Mouse (Mus musculus) heart, postnatal 0 days (tissue): ENCODE results near the gene Nat10. TPM values are rescaled to one million over a fixed set of nuclear protein-coding genes. Genes with fewer than 3 reads are reported as not detected.

Experiments used
- ATAC-seq: fragments of 200-750 bp; cut with Nextera tagmentation; 2 replicates; pipeline ENCODE4 v1.8.0; 2017; ENCODE audit warnings: low read depth, moderate number of reproducible peaks, moderate library complexity; ENCODE audit not compliant: insufficient read depth
- DNase-seq: peaks from one replicate; pipeline ENCODE4 v3.0.0-alpha.2; 2016; ENCODE audit warnings: low spot score
- H3K27ac ChIP-seq: fragments of 300-500 bp; sonication (generic); 2 replicates; pipeline ENCODE4 v1.5.1; 2014; ENCODE audit warnings: low read depth, mild to moderate bottlenecking
- H3K27me3 ChIP-seq: fragments of 300-500 bp; sonication (generic); 2 replicates; pipeline ENCODE4 v1.6.1; 2014; ENCODE audit warnings: low read length, mixed read lengths; ENCODE audit not compliant: control insufficient read depth, insufficient read depth
- H3K36me3 ChIP-seq: fragments of 300-500 bp; sonication (generic); replicated peaks from 2 replicates; pipeline ENCODE4 v1.6.1; 2014; ENCODE audit warnings: low read length, mixed read lengths; ENCODE audit not compliant: control insufficient read depth, insufficient read depth
- H3K4me1 ChIP-seq: fragments of 300-500 bp; sonication (generic); 2 replicates; pipeline ENCODE4 v1.6.1; 2014; ENCODE audit warnings: antibody characterized with exemption; ENCODE audit not compliant: control insufficient read depth, insufficient read depth
- H3K4me2 ChIP-seq: fragments of 300-500 bp; sonication (generic); 2 replicates; pipeline ENCODE4 v1.6.1; 2014; ENCODE audit warnings: low read depth, mild to moderate bottlenecking, low read length, moderate library complexity
- H3K4me3 ChIP-seq: fragments of 300-500 bp; sonication (generic); 2 replicates; pipeline ENCODE4 v1.5.1; 2014; ENCODE audit warnings: low read depth, low read length
- H3K9ac ChIP-seq: fragments of 300-500 bp; sonication (generic); replicated peaks from 2 replicates; pipeline ENCODE4 v1.6.1; 2014; ENCODE audit warnings: low read depth, low read length, mixed read lengths
- H3K9me3 ChIP-seq: fragments of 300-500 bp; sonication (generic); replicated peaks from 2 replicates; pipeline ENCODE4 v1.6.1; 2016; ENCODE audit warnings: low read length; ENCODE audit not compliant: control insufficient read depth
- CTCF ChIP-seq: IDR thresholded peaks from 2 replicates; pipeline ENCODE4 v1.5.1; 2016; ENCODE audit warnings: antibody characterized with exemption, control low read depth, low read depth
- EP300 ChIP-seq: IDR thresholded peaks from 2 replicates; pipeline ENCODE4 v1.6.1; 2016; ENCODE audit warnings: antibody characterized with exemption, low read depth
- WGBS: fragments of 180-500 bp; shearing (Covaris S2); extraction: QIAGEN DNeasy Blood & Tissue Kit; methylation state at CpG from one replicate; pipeline ENCODE4 v1.1.7; 2014; 5-methylcytosine and 5-hydroxymethylcytosine counted together
- polyA plus RNA-seq: library from polyadenylated mRNA; unstranded; fragments of >200 nt; fragmentation: Nextera tagmentation; extraction: Ambion mirVana; gene quantifications from 2 replicates; pipeline ENCODE4 v1.2.1, GENCODE M21; 2015
- total RNA-seq: library from RNA; depleted of rRNA; stranded (reverse); fragments of >200 nt; gene quantifications from 2 replicates; pipeline ENCODE4 v1.2.3, GENCODE M21; 2014; ENCODE audit warnings: low replicate concordance

Nat10 gene
- total and polyA plus RNA-seq, 2 experiments from 2014 or later: 7.8 to 25.6 TPM

GRCm38 (mm10) chr2:103785735-103786134 lies 24.7 kb upstream of the Nat10 start:
- Histone ChIP-seq H3K27ac (no peak overlapping the region), H3K9ac (no peak overlapping the region), H3K4me3 (no peak overlapping the region), H3K4me1 (no peaks in the 10 kb centered on the region), H3K9me3 (no peaks in the 10 kb centered on the region), H3K36me3 (peaks cover 27% of the 10 kb centered on the region), H3K4me2 (no peak overlapping the region), H3K27me3 (no peaks in the 10 kb centered on the region)
- no peak for ATAC-seq
- no peak for TF ChIP-seq CTCF
- no peak for TF ChIP-seq EP300
- no peak for DNase-seq
- WGBS: 96% methylated on average over 1 of the region's 1 CpGs

- Histone ChIP-seq H3K27ac (no peak overlapping the region), H3K27me3 (no peaks in the 10 kb centered on the region), H3K36me3 (peaks cover 34% of the 10 kb centered on the region), H3K4me1 (no peaks in the 10 kb centered on the region), H3K9ac (no peak overlapping the region), H3K9me3 (no peaks in the 10 kb centered on the region), H3K4me2 (no peak overlapping the region), H3K4me3 (no peak overlapping the region)
- 85% methylated on average over 4 of the region's 4 CpGs for WGBS
- peak; percentile 44 for TF ChIP-seq CTCF
- TF ChIP-seq EP300: no peak
- ATAC-seq (no peak), DNase-seq (no peak)
Observed at GRCm38 (mm10) chr2:103784621-103785020, 23.6 kb upstream of the Nat10 start.

DNA sequence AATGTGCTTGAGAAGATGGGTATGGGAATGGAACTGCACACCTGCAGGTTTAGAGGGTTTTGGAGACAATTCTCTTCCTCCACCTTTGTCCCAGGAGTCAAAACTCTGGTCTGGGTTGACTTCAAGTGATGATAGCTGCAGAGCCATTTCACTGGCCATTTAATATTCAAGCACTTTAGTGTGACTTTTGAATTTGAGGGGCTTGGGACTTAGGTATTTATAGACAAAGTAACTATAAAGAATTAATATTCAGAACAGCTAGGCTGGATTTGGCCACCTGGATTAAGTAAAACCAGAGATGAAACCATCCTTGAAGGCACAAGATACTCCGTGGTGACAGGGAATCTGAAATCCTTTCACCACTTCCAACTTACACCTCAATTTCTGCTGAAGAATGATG lies 1.4 kb upstream of the Nat10 start:
- Histone ChIP-seq H3K36me3 (peaks cover 20% of the 10 kb centered on the region), H3K4me3 (no peak overlapping the region), H3K4me2 (no peak overlapping the region), H3K9me3 (no peaks in the 10 kb centered on the region), H3K4me1 (peaks cover 3% of the 10 kb centered on the region; the same call in 1 of the 2 replicates), H3K9ac (no peak overlapping the region), H3K27me3 (no peaks in the 10 kb centered on the region), H3K27ac (no peak overlapping the region)
- WGBS: 60% methylated on average over 1 of the region's 1 CpGs
- TF ChIP-seq EP300: no peak
- TF ChIP-seq CTCF: no peak
- no peak for DNase-seq
- ATAC-seq: no peak

- H3K4me3 ChIP-seq: peak overlapping the region; percentile 71; the same call in 1 of the 2 replicates
Observed at GRCm38 (mm10) chr2:103761993-103762392, 923 bp upstream of the Nat10 start.

GRCm38 (mm10) chr2:103760421-103760820 lies 649 bp downstream of the Nat10 start:
- H3K4me2 ChIP-seq: peak overlapping the region; percentile 91
- peaks cover 9% of the 10 kb centered on the region; the same call in 1 of the 2 replicates for H3K36me3 ChIP-seq
- H3K27me3 ChIP-seq: no peaks in the 10 kb centered on the region
- H3K4me1 ChIP-seq: peaks cover 3% of the 10 kb centered on the region; the same call in 1 of the 2 replicates
- no peaks in the 10 kb centered on the region for H3K9me3 ChIP-seq
- TF ChIP-seq EP300 (no peak; the same call in 1 of the 2 replicates), CTCF (no peak)
- H3K4me3 ChIP-seq: peak overlapping the region; percentile 71
- DNase-seq: no peak
- peak overlapping the region; percentile 68 for H3K9ac ChIP-seq
- H3K27ac ChIP-seq: peak overlapping the region; percentile 83
- under 1% methylated on average over 12 of the region's 12 CpGs for WGBS
- ATAC-seq: no peak

More at GRCm38 (mm10) chr2:103761993-103762392, 923 bp upstream of the Nat10 start:
- no peak for ATAC-seq
- peak overlapping the region; percentile 91 for H3K4me2 ChIP-seq
- no peak overlapping the region for H3K27ac ChIP-seq
- H3K9me3 ChIP-seq: no peaks in the 10 kb centered on the region
- H3K4me1 ChIP-seq: peaks cover 3% of the 10 kb centered on the region; the same call in 1 of the 2 replicates
- no peak for TF ChIP-seq EP300
- TF ChIP-seq CTCF: no peak
- H3K27me3 ChIP-seq: no peaks in the 10 kb centered on the region
- H3K9ac ChIP-seq: no peak overlapping the region
- no peak for DNase-seq
- WGBS: 30% methylated on average over 4 of the region's 4 CpGs
- H3K36me3 ChIP-seq: peaks cover 19% of the 10 kb centered on the region
